Mouse (Mus musculus) small intestine, adult 2 months (tissue): ENCODE results near the gene Leprot.

Experiments used
- CTCF ChIP-seq: fragments of 200-500 bp; IDR thresholded peaks from 2 replicates; pipeline ENCODE4 v1.5.1; 2012; ENCODE audit warnings: low read depth, mild to moderate bottlenecking, control low read depth, inconsistent platforms, low read length, moderate library complexity, mixed read lengths; ENCODE audit not compliant: insufficient replicate concordance, insufficient read length; ENCODE audit errors: extremely low read depth
- POLR2A ChIP-seq: fragments of 200-500 bp; IDR thresholded peaks from 2 replicates; pipeline ENCODE4 v1.6.1; 2012; ENCODE audit warnings: low read depth, mild to moderate bottlenecking, control low read depth, inconsistent platforms, low read length, moderate library complexity

- TF ChIP-seq CTCF (no peak), POLR2A (no peak)
Measured at GRCm38 (mm10) chr4:101621241-101621640, 26.3 kb upstream of the Leprot start.
